Mouse (Mus musculus) retina, postnatal 7 days (tissue): Measurements from ENCODE around the gene Apba1.

Experiments used
- DNase-seq: peaks from one replicate; pipeline ENCODE4 v3.0.0-alpha.2; 2012; ENCODE audit warnings: low read depth, low spot score

Gene Apba1

DNA sequence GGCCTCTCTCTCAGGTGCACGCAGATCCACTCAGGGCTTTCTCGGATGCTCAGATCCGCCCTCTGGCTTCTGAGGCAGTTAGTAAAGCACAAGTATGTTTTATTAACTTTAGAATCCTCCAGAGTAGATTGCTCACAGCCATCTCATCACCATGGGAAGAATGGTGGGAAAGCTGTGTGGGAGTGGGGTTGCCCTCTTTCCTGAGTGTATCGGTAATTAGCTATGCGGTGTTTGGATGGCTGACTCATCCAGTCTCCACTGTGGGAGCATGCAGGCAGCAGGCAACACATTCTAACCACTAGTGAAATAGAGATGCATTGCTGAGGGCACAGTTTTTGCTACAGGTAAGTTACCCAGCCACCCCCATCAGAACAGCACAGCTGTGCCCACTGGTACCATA lies 172.1 kb downstream of the Apba1 start:
- no peak for DNase-seq

DNA sequence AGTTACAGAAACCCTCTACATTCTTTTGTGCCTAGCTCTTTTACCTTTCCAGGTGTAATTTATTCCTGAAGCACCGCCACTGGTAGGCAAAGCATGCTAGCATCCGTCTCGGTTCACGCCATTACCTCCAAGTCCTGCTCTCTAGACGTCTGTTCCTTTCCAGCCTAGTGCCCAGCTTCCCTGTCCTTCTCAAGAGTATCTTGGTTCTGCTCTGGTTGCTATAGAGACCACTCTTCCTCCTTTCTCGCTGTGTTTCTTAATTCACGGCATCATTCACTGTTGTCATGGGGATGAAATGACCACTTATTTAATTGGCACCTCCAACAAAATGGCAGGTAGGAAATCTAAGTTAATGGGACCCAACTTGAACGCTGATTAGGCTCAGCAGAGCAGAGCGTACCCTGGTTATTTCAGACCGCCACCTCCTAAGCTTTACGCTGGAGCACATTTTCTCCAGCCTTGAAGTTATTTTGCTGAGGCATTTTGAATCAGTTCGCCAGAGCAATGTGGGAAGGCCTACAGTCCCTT lies 182.8 kb downstream of the Apba1 start:
- no peak for DNase-seq

DNA sequence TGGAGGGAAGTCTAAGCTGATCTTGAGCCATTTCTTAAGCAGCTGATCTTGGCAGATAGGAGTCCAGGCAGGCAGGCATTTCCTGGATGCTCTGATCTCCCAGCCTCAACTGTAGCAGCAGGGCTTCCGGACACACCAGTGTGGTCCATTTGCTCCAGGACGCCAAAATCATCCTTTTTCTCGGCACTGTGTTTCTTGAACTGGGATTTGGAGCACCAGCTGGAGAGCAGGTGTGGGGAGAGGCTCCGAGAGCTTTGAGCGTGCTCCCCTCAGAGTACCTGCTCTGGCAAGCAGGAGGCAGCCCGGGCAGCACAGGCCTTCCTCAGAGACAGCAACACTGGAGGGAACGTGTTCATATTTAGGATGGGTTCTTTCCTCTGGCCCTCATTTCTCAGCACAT lies 184.2 kb downstream of the Apba1 start:
- DNase-seq, result no peak

DNA sequence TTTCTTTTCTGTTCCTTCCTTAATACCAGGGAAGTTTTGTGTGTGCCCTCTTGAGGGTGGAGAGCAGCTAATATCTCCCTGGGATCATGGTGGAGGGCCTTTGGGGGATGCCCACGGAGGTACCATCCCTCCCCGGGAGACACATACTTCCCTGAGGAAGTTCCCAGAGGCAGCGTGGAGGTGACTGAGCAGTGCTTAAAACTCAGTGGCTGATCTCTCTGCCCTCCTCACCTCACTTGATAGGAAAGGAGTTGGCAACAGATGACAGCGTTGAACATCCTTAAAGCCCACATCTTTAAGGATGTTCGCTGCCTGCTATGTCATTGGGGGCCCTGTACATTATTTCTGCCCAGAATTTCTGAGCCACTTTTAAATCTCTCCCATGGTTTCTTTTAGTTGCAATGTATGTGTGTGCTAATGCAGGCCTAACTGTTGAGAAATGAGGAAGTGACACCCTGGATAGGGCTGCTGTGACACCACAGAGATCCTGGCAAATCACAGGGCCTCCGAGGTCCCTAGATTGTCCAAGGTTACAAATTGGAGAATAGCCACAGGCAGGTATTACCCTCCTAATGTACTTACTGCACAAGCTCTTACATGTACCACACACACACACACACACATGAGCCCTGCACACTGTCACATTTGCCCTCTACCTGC lies 187.5 kb downstream of the Apba1 start:
- no peak for DNase-seq

DNA sequence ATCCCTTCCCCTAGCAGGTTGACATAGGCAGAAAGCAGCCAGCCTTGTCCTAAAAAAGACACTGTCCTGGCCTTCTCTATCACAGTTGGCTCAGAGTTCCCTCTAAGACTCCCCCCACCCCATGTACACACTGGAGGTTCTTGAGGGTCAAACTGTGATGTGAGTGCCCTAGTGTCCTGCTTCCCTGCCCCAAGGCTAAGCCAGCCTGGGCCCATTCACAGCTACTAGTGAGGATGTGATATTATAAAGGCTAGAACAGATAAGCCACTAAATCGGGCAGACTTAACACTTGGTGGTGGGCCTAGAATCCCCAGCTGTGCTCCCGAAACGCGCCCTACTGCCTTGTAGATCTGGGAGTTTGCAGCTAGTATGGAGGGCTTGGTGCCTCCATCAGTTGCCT lies 188.1 kb downstream of the Apba1 start:
- no peak for DNase-seq

DNA sequence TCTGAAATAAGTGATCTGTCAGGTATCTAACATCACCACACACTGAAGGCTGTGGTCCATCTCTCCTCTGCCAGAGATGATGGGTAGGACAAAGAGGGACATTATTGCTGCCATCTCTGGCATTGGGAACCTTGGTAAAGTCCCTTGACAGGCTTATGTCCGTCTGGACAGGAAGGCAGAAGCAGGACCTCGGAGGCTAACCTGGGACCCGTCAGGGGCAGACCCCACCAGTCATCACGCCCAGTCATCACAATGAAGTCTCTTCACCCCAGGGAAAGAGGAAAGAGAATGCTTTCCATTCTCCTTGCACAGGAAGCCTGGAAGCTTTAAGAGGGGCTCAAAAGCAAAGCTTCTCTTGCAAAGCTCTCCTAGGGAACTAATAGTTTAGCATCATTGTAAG lies 189.2 kb downstream of the Apba1 start:
- no peak for DNase-seq

DNA sequence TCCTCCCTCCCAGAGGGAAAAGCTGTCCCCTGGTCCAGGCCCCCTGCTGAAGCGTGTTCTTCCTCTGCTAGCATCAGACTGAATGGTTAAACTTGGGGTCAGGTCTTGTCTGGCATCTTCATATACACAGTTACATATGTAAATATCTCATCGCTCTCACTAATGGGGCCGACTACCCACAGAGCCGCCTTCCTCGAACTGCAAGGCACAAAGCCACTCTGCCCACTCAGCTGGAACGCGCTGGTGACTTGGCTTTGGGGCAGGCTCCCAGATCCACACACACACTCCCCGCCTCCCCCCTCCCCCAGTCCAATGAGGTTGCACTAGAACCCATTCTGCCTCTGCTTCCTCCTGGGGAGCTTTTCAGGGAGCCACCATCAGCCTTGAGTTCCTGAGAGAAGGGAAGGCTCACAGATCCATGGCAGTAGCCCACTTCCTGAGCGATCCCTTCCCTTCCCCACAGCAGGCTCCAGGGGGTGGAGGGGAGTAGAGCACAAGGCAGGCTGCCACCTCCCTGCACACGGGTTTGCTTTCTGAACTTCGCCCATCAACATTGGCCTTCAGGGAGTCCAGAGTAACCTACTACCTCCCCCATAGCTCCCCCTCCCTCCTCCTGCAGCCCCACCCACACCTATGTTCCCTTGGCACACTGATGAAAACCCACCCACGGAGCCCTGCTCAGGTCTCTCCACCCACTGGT lies 189.8 kb downstream of the Apba1 start:
- no peak for DNase-seq

DNA sequence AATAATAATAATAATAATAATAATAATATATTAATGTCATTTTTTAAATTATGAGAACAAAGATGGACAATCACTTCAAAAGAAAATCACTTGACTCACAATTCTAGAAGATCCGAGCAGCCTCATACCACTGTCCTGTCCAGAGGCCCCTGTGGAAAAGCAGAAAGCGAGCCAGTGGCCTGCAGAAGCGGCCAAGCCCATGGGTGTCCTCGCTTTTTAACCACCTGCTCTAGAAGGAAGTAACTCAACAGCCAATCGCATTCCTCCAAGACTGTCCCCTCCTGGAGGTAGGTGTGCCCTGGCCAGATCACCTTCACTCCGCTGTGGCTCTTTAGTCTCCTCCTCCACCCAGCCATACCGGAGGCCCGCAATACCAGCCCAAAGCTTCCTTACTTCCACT lies 196.8 kb downstream of the Apba1 start:
- DNase-seq, result no peak

DNA sequence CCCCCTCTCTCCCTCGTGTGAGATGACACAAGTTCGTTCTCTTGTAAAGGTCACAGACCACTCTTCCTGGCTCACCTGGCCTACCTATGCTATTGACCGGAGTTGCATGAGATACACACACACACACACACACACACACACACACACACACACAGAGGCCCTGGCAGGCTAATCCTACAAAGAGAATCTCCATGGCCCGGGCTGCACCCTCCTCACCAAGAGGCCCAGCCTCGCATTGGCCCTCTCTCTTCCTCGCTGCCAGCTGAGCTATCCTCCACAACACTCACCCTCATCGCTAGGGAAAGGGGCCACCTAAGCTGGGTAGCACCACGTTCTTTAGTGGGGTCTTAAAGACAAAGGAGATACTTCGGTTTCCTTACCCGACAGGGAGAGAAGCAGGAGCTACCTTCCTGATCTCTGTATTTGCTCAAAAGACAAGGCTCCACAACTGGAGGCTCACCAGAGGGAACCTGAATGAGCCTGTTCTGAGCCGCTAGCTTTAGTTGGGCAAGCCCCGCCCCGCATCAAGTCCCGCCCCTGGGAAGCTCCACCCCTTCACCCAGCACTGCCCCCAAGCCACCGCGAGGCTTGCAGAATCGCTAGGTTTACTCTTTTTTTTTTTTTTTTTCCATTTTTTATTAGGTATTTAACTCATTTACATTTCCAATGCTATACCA lies 197.8 kb downstream of the Apba1 start:
- no peak for DNase-seq

DNA sequence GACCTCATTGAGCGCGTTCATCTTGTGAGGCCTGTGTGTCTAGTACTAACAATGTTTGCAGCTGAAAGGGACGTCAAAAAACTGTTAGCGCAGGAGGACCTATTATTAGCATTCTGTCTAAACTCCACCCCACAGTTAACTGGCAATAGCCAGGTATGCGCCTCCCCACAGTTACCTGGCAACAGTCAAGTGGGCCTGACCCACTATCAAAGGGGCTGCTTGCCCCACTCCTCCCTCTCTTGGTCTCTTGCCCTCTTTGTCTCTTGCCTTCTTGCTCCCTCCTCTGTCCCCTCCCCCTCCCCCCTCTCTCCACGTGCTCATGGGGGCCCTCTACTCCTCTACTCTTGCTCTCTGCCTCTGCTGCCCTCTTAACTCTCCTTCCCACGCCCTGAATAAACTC lies 198.9 kb downstream of the Apba1 start:
- DNase-seq, result no peak

DNA sequence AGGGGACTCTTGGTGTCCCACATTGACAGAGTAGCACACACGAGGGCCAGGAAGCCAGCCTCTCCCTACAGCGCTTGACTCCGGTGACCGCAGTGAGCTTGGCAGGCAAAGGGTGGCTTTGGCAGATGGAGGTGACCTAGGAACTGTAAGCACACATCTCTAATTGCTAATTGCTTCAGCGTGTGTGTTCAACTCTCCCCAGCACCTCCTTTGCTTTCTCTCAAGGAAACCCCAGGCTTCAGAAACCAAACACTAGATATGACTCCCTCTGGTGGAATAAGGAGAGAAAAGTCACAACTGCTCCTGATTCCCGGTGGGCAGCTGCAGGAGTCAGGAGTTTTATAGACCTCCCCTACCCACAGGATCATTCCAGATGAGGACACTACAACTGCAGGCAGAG lies 200.2 kb downstream of the Apba1 start:
- no peak for DNase-seq

DNA sequence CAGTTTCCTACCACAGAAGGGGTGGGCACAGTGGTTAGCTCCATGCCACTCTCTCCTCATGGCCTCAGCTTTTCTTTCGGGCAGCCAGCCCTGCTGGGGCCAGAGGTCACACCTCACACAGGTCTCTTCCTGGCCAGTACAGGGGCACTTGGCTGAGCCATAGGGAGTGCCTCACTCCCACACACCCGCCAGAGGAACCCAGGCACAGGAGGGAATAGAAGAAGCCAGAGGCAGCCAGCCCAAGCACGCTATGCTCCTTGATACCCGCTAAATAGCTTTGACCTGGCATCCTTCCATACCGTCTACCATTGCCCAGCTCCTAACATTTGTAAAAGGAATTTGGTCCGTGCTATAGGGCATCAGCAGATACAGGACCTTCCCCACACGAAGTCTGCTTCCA lies 201.2 kb downstream of the Apba1 start:
- no peak for DNase-seq

DNA sequence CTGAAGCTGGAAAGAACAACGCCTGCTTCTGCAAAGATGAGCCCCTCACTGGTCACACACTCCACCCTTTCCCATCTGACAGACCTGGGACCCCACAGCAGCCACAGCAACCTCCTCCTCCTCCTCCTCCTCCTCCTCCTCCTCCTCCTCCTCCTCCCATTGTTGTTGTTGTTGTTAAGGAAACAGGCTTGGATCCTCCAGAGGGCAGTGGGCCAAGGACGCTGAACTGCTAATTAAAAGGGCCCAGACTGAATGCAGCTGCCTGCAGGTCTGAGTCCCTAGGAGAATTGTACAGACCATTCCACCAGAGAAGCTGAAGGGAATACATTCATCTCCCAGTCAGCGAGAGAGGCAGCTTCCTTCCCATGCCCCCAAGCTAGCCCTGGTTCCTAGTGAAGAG lies 201.6 kb downstream of the Apba1 start:
- no peak for DNase-seq

DNA sequence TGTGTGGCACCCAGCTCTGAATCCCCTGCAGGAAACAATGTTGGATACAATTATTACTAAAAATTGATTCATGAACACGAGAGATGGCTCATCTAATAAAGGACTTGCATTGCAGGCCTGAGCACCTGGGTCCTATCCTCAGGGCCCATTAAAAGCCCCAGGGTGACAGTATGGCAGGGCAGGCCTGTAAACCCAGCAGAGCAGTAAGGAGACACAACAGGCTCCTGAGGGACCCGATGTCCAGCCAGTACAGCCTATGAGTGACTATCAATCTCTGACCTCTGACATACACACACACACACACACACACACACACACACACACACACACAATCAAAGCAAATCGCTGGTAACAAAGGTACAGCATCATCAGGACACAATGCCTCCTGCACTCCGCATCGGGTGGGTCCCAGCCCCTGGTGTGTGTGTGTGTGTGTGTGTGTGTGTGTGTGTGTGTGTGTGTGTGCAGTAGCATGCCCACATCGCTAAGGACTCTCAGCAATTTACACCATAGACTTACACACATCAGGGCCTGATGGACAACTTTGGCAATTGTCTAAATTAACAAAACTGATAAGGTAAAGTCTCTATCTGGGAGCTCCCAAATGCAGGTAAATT lies 202.3 kb downstream of the Apba1 start:
- no peak for DNase-seq

DNA sequence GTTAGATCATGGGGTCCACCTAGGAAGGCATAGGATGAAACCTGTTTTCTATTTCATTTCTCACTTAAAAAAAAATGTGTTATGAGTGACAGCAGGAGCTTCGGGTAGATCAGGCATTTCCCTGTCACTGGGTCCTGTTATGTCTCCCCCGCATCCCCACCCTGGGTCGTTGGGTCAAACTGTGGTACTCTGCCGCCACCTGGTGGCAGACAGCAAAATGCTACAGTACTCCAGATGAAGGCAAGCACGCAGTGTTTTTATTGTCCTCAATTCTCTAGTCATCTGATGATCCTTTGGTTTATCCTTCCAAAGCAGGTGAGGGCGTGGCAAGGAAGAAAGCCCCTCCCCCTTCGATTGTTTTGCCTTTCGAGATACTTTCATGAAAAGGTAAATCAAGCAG lies 202.8 kb downstream of the Apba1 start:
- DNase-seq, result peak; percentile 66

DNA sequence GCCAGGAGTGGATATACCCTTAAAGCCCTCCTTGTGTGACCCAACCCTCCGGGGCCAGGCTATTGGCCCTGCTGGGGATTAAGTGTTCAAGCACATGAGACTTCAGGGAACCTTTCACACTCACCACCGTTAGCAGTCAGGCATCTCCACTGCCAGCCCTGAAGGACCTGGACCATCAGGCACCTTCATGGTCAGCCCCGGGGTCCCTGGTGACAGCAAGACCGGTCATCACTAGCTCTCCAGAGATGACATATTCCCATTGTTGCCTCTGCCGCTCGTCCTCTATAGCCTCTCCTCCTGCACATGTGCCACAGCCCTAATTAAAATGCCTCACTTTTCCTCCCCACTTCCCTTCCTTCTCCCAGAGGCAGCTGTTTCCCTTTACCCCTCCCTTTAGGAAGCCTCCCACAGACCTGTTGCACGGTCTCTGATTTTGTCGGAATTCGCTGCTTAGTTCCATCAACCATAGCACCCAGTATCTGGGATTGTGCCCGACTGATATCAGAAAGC lies 205.8 kb downstream of the Apba1 start:
- DNase-seq, result no peak

DNA sequence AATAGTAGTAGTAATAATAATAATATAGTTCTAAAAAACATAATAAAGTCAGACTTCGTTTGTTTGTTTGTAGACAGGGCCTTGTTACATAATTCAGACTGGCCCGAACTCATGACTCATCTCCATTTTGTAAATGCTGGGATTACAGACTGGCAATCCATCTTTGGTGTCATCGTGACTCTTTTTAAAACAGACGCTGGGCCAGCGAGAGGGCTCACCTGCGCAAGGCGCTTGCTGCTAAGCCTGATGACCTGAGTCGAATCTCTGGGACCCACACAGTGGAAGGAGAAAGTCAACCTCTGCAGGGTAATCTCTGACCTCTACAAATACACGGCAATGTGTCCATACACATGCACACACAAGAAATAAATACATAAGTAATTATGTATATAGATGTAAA lies 207.7 kb downstream of the Apba1 start:
- DNase-seq, result no peak

DNA sequence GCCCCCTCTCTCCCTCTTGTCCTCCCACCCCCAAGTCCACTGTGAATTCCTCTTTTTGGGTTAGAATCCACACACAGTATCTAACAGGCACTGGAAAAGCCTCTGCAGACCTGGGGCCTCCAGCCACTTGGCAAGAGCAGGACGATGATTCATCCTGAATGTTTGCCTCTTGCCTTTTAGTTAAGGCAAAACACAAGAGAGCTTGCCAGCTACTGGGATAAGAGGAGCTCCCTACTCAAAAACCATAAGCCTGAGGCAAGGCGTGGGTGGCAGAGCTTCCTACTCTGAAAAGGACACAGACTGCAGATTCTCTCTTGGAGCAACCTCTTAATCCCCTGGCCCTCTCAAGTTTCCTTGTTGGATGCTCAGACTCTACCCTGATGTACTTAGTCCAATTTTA lies 208.5 kb downstream of the Apba1 start:
- no peak for DNase-seq

DNA sequence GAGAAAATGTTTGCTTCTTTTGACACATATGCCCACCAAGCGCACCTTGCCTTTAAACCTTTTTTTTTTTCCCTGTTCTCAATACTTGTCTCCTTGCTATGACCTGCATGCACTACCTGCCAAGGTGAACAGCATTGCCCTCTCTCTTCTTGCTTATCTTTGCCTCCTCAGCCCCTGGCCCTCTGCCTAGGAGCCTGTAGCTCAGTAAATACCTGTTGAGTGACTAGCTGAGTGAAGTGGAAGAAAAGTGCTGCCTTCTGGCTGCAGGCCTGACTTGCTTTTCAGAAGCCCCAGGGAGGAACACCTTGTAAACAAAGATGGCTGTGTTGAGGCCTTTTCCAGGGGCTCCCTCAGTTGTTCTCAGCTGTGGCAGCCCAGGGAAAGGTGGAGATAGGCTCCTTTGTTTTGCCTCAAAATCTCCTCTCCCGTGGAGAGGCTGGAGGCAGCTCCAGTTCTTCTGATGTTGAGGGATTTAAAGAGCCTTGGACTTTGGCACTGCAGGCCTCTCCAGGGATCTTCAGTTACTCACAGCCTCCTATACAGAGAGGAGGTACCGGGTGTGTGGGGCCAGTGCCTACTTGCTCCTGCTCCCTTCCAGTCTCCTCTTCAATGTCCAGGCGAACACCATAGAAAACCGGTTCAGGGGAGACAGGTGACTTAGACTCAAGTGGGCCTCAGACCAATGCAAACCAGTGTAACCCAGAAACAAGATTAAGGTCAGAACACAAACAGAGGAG lies 209.6 kb downstream of the Apba1 start:
- no peak for DNase-seq

DNA sequence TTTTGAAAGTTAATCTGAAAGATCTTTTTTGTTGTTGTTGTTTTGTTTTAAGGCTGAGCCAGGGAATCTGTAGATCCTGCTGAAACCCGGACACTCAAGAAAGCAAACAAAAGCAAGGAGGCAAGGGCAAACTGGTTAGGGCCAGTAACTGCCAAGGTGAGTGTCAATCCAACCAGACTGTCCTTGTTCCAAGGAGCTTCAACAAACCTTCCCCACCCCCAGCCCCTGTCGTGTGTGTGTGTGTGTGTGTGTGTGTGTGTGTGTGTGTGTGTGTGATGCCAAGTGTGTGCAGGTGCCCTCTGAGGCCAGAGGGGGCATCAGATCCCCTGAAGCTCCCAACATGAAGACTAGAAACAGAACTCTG lies 210.2 kb downstream of the Apba1 start:
- DNase-seq, result no peak

DNA sequence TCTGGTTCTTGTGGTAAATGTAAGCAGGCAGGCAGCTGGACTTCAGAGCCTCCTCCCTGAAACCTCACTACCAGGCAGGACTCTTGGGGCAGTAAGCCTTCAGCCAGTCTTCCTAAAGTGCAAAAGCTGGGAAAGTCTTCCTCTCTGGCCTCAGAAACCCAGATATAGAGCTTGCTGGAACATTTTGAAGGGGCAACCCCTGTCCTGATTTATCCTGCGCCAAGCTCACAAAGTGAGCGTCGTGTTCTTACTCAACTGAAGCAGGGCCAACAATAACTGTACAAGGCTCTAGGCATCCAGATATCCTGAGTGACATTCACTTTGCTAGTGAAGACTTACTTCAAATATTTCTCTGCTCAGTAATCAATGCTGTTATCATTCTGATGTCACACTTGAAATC lies 211.7 kb downstream of the Apba1 start:
- no peak for DNase-seq

DNA sequence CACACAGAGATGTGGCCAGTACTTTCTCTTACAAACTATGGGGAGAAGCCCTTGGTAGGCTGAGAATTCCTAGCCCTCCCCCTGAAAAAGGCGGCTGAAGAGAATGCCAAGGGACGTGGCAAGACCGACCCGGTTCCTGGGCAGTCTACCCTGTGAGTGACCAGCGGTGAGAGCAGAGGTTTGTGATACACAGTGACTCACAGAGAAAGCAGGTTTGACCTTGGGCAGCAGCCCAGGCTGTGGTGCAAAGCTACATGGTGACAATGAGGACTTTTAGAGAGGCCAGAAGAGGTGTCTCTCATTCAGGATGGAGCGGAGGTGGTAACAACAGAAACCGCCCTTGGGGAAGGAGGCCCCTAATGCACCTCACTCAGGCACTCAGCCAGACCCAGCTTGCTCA lies 212.7 kb downstream of the Apba1 start:
- DNase-seq, result no peak
